Mouse (Mus musculus): ENCODE results near the gene Tpmt. TPM values are rescaled to one million over a fixed set of nuclear protein-coding genes. Genes with fewer than 3 reads are reported as not detected.

Tpmt gene
- 7.4 TPM for polyA plus RNA-seq (2012; fragmentation: generic; extraction: Trizol)

- no peaks in the 10 kb centered on the region for H3K79me2 ChIP-seq (ENCODE audit: control insufficient read depth, insufficient read depth)
- no peaks in the 10 kb centered on the region for H3K36me3 ChIP-seq (ENCODE audit: control insufficient read depth, insufficient read depth)
- H3ac ChIP-seq (ENCODE audit: control insufficient read depth, insufficient read length) = peak within 1 kb of the TSS; percentile 44
- peak within 1 kb of the TSS; percentile 95 for H3K4me2 ChIP-seq (ENCODE audit: low read depth)
- peak within 1 kb of the TSS; percentile 27 for H3K4me3 ChIP-seq
- H3K27me3 ChIP-seq (ENCODE audit: control insufficient read depth, insufficient read depth, insufficient read length) = no peaks in the 10 kb centered on the region
- no peak for TF ChIP-seq MAX (IDR thresholded peaks at IDR 0.05; ENCODE audit: low read depth)
- peak in 2 of 3 experiments; percentile 1 to 33 for TF ChIP-seq MYOG (IDR thresholded peaks at IDR 0.05; ENCODE audit: control insufficient read depth in 1 of 3, insufficient read depth in 1 of 3, insufficient read length in 2 of 3, low read depth in 2 of 3)
- TF ChIP-seq CEBPB (IDR thresholded peaks at IDR 0.05; ENCODE audit: insufficient read depth, poor library complexity, severe bottlenecking) = no peak
- no peak for TF ChIP-seq TCF12 (IDR thresholded peaks at IDR 0.05; ENCODE audit: insufficient read depth, poor library complexity, severe bottlenecking)
- peak in 1 of 3 experiments; percentile 4 for TF ChIP-seq MYOD1 (IDR thresholded peaks at IDR 0.05; ENCODE audit: control insufficient read depth in 1 of 3, insufficient read length in 2 of 3, low read depth in 2 of 3)
- no peak for TF ChIP-seq REST (IDR thresholded peaks at IDR 0.05; ENCODE audit: insufficient read depth, insufficient read length)
- no peak for TF ChIP-seq USF1 (IDR thresholded peaks at IDR 0.05; ENCODE audit: low read depth)
- TF ChIP-seq E2F4 (IDR thresholded peaks at IDR 0.05; ENCODE audit: insufficient read depth) = no peak
- no peak for TF ChIP-seq TCF3 (IDR thresholded peaks at IDR 0.05; ENCODE audit: insufficient read length, low read depth)
- TF ChIP-seq POLR2AphosphoS2 (IDR thresholded peaks at IDR 0.05; ENCODE audit: insufficient read length, low read depth) = no peak
These were observed at the start of gene Tpmt for GRCm38 (mm10) chr13:47044617-47044947. TSS of gene Tpmt (minus strand) at chr13:47044737.

DNA sequence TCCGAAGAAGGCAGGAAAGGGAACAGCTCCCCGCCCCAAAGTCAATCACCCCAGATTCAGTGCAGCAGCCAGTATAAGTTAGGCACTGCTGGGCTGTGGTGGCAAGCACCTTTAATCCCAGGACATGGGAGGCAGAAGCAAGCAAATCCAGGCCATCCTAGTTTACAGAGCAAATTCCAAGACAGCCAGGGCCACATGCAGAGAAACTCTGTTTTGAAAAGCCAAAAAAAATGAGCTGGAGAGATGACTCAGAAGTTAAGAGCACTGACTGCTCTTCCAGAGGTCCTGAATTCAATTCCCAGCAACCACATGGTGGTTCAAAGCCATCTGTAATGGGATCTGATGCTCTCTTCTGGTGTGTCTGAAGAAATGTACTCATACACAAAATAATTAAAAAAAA lies 49.3 kb upstream of the Tpmt start:
- TF ChIP-seq MYOG (IDR thresholded peaks at IDR 0.05; ENCODE audit: control insufficient read depth in 1 of 3, insufficient read depth in 1 of 3, insufficient read length in 2 of 3, low read depth in 2 of 3) = no peak
- TF ChIP-seq TCF12 (IDR thresholded peaks at IDR 0.05; ENCODE audit: insufficient read depth, poor library complexity, severe bottlenecking) = no peak
- TF ChIP-seq POLR2A (IDR thresholded peaks at IDR 0.05; ENCODE audit: insufficient read length, low read depth) = no peak
- TF ChIP-seq TCF3 (IDR thresholded peaks at IDR 0.05; ENCODE audit: insufficient read length, low read depth) = no peak
- no peak for TF ChIP-seq SRF (IDR thresholded peaks at IDR 0.05; ENCODE audit: control insufficient read depth, insufficient read length, low read depth)
- TF ChIP-seq CEBPB (IDR thresholded peaks at IDR 0.05; ENCODE audit: insufficient read depth, poor library complexity, severe bottlenecking) = no peak
- TF ChIP-seq POLR2AphosphoS2 (IDR thresholded peaks at IDR 0.05; ENCODE audit: insufficient read length, low read depth) = no peak
- no peak for TF ChIP-seq USF1 (IDR thresholded peaks at IDR 0.05; ENCODE audit: low read depth)
- no peak for TF ChIP-seq MAX (IDR thresholded peaks at IDR 0.05; ENCODE audit: low read depth)
- no peak for TF ChIP-seq REST (IDR thresholded peaks at IDR 0.05; ENCODE audit: insufficient read depth, insufficient read length)
- no peak for TF ChIP-seq E2F4 (IDR thresholded peaks at IDR 0.05; ENCODE audit: insufficient read depth)
- TF ChIP-seq MYOD1 (IDR thresholded peaks at IDR 0.05; ENCODE audit: control insufficient read depth in 1 of 3, insufficient read length in 2 of 3, low read depth in 2 of 3) = no peak
- H3K27me3 ChIP-seq (ENCODE audit: control insufficient read depth, insufficient read depth, insufficient read length) = no peaks in the 10 kb centered on the region
- H3K36me3 ChIP-seq (ENCODE audit: control insufficient read depth, insufficient read depth) = peaks cover 37% of the 10 kb centered on the region

DNA sequence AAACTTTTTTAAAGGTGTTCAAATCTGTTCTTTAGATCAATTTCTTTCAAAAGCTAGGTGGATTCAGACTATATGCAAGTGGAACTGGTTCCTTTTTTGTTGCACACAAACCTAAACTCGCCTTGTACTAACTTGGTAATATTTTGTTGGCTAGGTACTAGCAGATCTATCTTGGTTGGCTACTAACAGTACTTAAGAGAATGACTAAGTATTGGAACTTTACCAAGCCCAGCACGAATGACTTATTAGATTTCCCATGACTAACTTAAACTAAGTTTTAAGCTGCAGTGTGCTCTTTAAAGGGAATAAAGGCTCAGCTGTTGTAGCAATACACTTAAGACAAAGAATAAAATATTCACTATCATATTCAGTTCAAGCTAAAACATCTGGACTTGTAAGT lies 44.7 kb upstream of the Tpmt start:
- no peak overlapping the region for H3K4me2 ChIP-seq (ENCODE audit: low read depth)
- H3K36me3 ChIP-seq (ENCODE audit: control insufficient read depth, insufficient read depth) = peaks cover 57% of the 10 kb centered on the region
- H3K79me2 ChIP-seq (ENCODE audit: control insufficient read depth, insufficient read depth) = peaks cover 9% of the 10 kb centered on the region
- TF ChIP-seq MYOD1 (IDR thresholded peaks at IDR 0.05; ENCODE audit: control insufficient read depth in 1 of 3, insufficient read length in 2 of 3, low read depth in 2 of 3) (no peak), POLR2A (IDR thresholded peaks at IDR 0.05; ENCODE audit: insufficient read length, low read depth) (no peak), MYOG (IDR thresholded peaks at IDR 0.05; ENCODE audit: control insufficient read depth in 1 of 3, insufficient read depth in 1 of 3, insufficient read length in 2 of 3, low read depth in 2 of 3) (no peak)
- H3K27me3 ChIP-seq (ENCODE audit: control insufficient read depth, insufficient read depth, insufficient read length) = no peaks in the 10 kb centered on the region
- no peak overlapping the region for H3ac ChIP-seq (ENCODE audit: control insufficient read depth, insufficient read length)
- H3K4me3 ChIP-seq = no peak overlapping the region

More for the DNA sequence above, 49.3 kb upstream of the Tpmt start:
- Histone ChIP-seq H3K79me2 (ENCODE audit: control insufficient read depth, insufficient read depth) (peaks cover 30% of the 10 kb centered on the region), H3K4me3 (no peak overlapping the region), H3ac (ENCODE audit: control insufficient read depth, insufficient read length) (no peak overlapping the region), H3K4me2 (ENCODE audit: low read depth) (no peak overlapping the region)

GRCm38 (mm10) chr13:47088433-47088832 lies 43.9 kb upstream of the Tpmt start:
- Histone ChIP-seq H3K27me3 (ENCODE audit: control insufficient read depth, insufficient read depth, insufficient read length) (no peaks in the 10 kb centered on the region), H3ac (ENCODE audit: control insufficient read depth, insufficient read length) (no peak overlapping the region), H3K79me2 (ENCODE audit: control insufficient read depth, insufficient read depth) (peaks cover 9% of the 10 kb centered on the region), H3K4me2 (ENCODE audit: low read depth) (no peak overlapping the region), H3K36me3 (ENCODE audit: control insufficient read depth, insufficient read depth) (peaks cover 57% of the 10 kb centered on the region), H3K4me3 (no peak overlapping the region)
- TF ChIP-seq SRF (IDR thresholded peaks at IDR 0.05; ENCODE audit: control insufficient read depth, insufficient read length, low read depth) (no peak), POLR2A (IDR thresholded peaks at IDR 0.05; ENCODE audit: insufficient read length, low read depth) (no peak), MAX (IDR thresholded peaks at IDR 0.05; ENCODE audit: low read depth) (no peak), REST (IDR thresholded peaks at IDR 0.05; ENCODE audit: insufficient read depth, insufficient read length) (no peak), USF1 (IDR thresholded peaks at IDR 0.05; ENCODE audit: low read depth) (no peak), TCF12 (IDR thresholded peaks at IDR 0.05; ENCODE audit: insufficient read depth, poor library complexity, severe bottlenecking) (no peak)

GRCm38 (mm10) chr13:47080905-47081505 lies 36.5 kb upstream of the Tpmt start:
- H3K4me2 ChIP-seq (ENCODE audit: low read depth) = no peak overlapping the region
- H3ac ChIP-seq (ENCODE audit: control insufficient read depth, insufficient read length) = no peak overlapping the region
- no peaks in the 10 kb centered on the region for H3K27me3 ChIP-seq (ENCODE audit: control insufficient read depth, insufficient read depth, insufficient read length)
- TF ChIP-seq SRF (IDR thresholded peaks at IDR 0.05; ENCODE audit: control insufficient read depth, insufficient read length, low read depth) (no peak), E2F4 (IDR thresholded peaks at IDR 0.05; ENCODE audit: insufficient read depth) (no peak), USF1 (IDR thresholded peaks at IDR 0.05; ENCODE audit: low read depth) (no peak)
- peaks cover 29% of the 10 kb centered on the region for H3K36me3 ChIP-seq (ENCODE audit: control insufficient read depth, insufficient read depth)
- no peaks in the 10 kb centered on the region for H3K79me2 ChIP-seq (ENCODE audit: control insufficient read depth, insufficient read depth)
- H3K4me3 ChIP-seq = no peak overlapping the region

Data from myocyte (in vitro differentiated cells).